ENCODE assay signal across 21 mouse cellular contexts in genomic region chr3:103212142-103212541, GRCm38 (mm10). TPM values are rescaled to one million over a fixed set of nuclear protein-coding genes. Genes with fewer than 3 reads are reported as not detected.
DNase-seq lines count a peak whose midpoint lies in the region; ATAC-seq and TF ChIP-seq lines count a peak whose summit lies in the region.
"Had no signal": no experiment of that assay in that cellular context is flagged by ENCODE, and none has a peak within 500 bp of the region (broad histone marks: within the 10 kb centered on the region; RNA-seq: fewer than 3 reads in every experiment).

No protein-coding gene starts in this region.

- H3K79me2 ChIP-seq in C2C12 (ENCODE audit: control insufficient read depth, insufficient read depth): no peaks in the 10 kb centered on the region

- H3K27me3 ChIP-seq in C2C12 (ENCODE audit: control insufficient read depth, insufficient read depth, insufficient read length): no peaks in the 10 kb centered on the region
- H3K27me3 ChIP-seq: embryonic facial prominence, embryonic 13.5 days; forebrain, embryonic 13.5 days; hindbrain, embryonic 13.5 days had no signal

- H3ac ChIP-seq in C2C12 (ENCODE audit: control insufficient read depth, insufficient read length, low read depth): no peak overlapping the region

- no peaks in the 10 kb centered on the region for H3K36me3 ChIP-seq in C2C12 (ENCODE audit: control insufficient read depth, insufficient read depth)
- H3K36me3 ChIP-seq: embryonic facial prominence, embryonic 13.5 days; G1E; heart, embryonic 10.5 days; hindbrain, embryonic 13.5 days had no signal

- no peak for TF ChIP-seq CTCF in C2C12 (IDR thresholded peaks at IDR 0.05; ENCODE audit: control insufficient read depth, insufficient read depth, insufficient read length)

- H3K79me3 ChIP-seq in C2C12 (ENCODE audit: low read depth): no peaks in the 10 kb centered on the region

- H3K4me3 ChIP-seq in C2C12 (ENCODE audit: insufficient read depth, poor library complexity, severe bottlenecking): no peak overlapping the region
- H3K4me3 ChIP-seq: embryonic facial prominence, embryonic 13.5 days; forebrain, embryonic 13.5 days; heart, embryonic 10.5 days; hindbrain, embryonic 13.5 days had no signal

- intact Hi-C loops in heart, postnatal 10 days (cut with DNase I): no loop called here

- peak; percentile 77 for DNase-seq in MEL-GATA-1-ER (ENCODE audit: extremely low read depth, low read depth)
- DNase-seq in ovary, postnatal 36 days (ENCODE audit: low spot score): no peak
- DNase-seq in heart, postnatal 10 days: no peak
- DNase-seq in spleen, postnatal 4 days (ENCODE audit: low spot score in 2 of 2): no peak
- DNase-seq: adrenal gland, adult 2 months; adrenal gland, postnatal 25 days; cerebellum, adult 9-10 months; cerebellum, postnatal 25 days; forebrain, postnatal 0 days; gastrocnemius, postnatal 36 days; heart, adult 18-20 months; heart, postnatal 14 days; kidney, adult 11 months had no signal

- peak; percentile 76 for ATAC-seq in granulocyte monocyte progenitor cell, adult 5-6 weeks (replicated peaks; ENCODE audit: poor library complexity, severe bottlenecking)
- ATAC-seq: forebrain, embryonic 13.5 days; forebrain, postnatal 0 days; hindbrain, postnatal 0 days had no signal

TF ChIP-seq in C2C12, 6 proteins besides CTCF, POLR2A, EP300 and RAD21:
- TF ChIP-seq FOSL1 (IDR thresholded peaks at IDR 0.05; ENCODE audit: insufficient read depth, low read length, poor library complexity, severe bottlenecking) (no peak), CEBPB (IDR thresholded peaks at IDR 0.05; ENCODE audit: low read depth) (peak; percentile 62), MAX (IDR thresholded peaks at IDR 0.05) (no peak)

RNA-seq across cellular contexts. Expression of gene Bcas2, which starts 40.7 kb away (rescaled TPM):
- 67.2 TPM for polyA plus RNA-seq in C2C12 (2012; fragmentation: generic; extraction: Trizol)
- total RNA-seq in granulocyte monocyte progenitor cell, adult 5-6 weeks (2014; fragmentation: Nextera tagmentation): 89.9 and 107 TPM in 2 replicates
- 136 and 172 TPM in 2 replicates for total RNA-seq in granulocyte monocyte progenitor cell, adult 5-6 weeks (2017)
- 10 to 100 TPM; 55.5 to 61.6 TPM for total RNA-seq in heart, postnatal 10 days (2021)
